Mouse (Mus musculus): ENCODE data around the gene Sirt3. TPM values are rescaled to one million over a fixed set of nuclear protein-coding genes. Genes with fewer than 3 reads are reported as not detected.
A peak's percentile ranks its signal among the peaks of the same experiment; 100 is the strongest.
"Not testable (repeated sequence)": the region's sequence is repeated elsewhere in the genome, so short reads cannot be mapped to it uniquely, and the experiment has no call there.

The Sirt3 gene
- polyA plus RNA-seq, 1 experiment from 2014 or later, result 65.4 TPM

DNA sequence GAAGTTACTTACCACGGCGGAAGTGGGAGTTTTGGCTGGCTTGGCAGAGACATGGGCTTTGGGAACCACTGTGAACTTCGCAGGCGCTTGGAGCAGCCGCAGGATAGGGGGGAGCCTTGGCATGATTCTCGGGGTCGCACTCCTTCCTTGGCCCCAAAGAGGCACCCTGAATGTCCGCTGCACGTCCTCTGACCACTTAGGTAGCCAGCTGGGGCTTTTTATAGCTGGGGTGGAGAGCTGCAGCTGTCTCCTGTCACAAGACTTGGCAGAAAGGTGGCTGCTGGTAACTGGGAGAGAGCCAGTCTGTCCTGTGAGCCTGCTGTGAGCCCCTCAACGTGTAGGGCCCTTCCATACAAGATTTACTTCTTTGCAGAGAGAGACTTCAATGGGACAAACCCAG, 18.1 kb upstream of the Sirt3 start, which contains the start of gene Cox8b:
TSS of gene Cox8b (minus strand) at position 227 of the 400 bp plus-strand sequence.
- peak within 1 kb of the TSS; percentile 87 for H3K27ac ChIP-seq (ENCODE audit: low read length)
- H3K4me3 ChIP-seq (ENCODE audit: low read length), result peak within 1 kb of the TSS; percentile 49
- H3K9ac ChIP-seq (ENCODE audit: low read length), result peak within 1 kb of the TSS; percentile 74
- H3K36me3 ChIP-seq (ENCODE audit: control insufficient read depth, insufficient read depth), result peaks cover 17% of the 10 kb centered on the region
- ATAC-seq (replicated peaks; ENCODE audit: extremely low read depth, insufficient read depth, low FRiP score), result peak; percentile 82
- H3K4me1 ChIP-seq (ENCODE audit: control insufficient read depth, insufficient read depth, low read length), result peaks cover 13% of the 10 kb centered on the region
- H3K4me2 ChIP-seq (ENCODE audit: low read depth, low read length), result peak within 1 kb of the TSS; percentile 68
- H3K9me3 ChIP-seq (replicated peaks; ENCODE audit: control insufficient read depth, low read length), result no peaks in the 10 kb centered on the region
- H3K27me3 ChIP-seq (ENCODE audit: control insufficient read depth, insufficient read depth, low read length), result no peaks in the 10 kb centered on the region
- WGBS, result 27% methylated on average over 10 of the region's 10 CpGs

DNA sequence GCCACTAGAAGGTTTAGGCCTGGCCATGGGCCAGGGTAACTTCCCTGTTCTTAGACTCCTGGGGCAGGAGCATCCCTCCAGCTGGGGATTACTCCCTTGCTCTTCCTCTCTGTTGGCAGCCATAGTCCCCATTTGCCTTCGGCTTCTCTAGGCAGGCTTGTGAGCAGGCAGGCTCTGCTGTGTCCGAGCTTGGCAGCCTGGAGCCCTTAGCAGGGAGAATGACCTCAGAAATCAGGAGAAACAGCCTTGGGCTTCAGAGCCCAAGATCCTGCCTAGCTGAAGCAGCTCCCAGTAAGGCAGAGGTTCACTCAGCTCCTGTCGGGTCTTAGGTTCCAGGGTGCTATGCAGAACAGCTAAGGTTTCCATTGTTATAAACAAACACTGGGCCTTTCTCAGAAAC, 17.0 kb upstream of the Sirt3 start:
- Histone ChIP-seq H3K4me3 (ENCODE audit: low read length) (peak overlapping the region; percentile 49), H3K9ac (ENCODE audit: low read length) (peak overlapping the region; percentile 74), H3K27ac (ENCODE audit: low read length) (peak overlapping the region; percentile 87), H3K4me2 (ENCODE audit: low read depth, low read length) (peak overlapping the region; percentile 68), H3K9me3 (replicated peaks; ENCODE audit: control insufficient read depth, low read length) (no peaks in the 10 kb centered on the region), H3K4me1 (ENCODE audit: control insufficient read depth, insufficient read depth, low read length) (peaks cover 13% of the 10 kb centered on the region), H3K36me3 (ENCODE audit: control insufficient read depth, insufficient read depth) (peaks cover 23% of the 10 kb centered on the region), H3K27me3 (ENCODE audit: control insufficient read depth, insufficient read depth, low read length) (no peaks in the 10 kb centered on the region)
- 74% methylated on average over 3 of the region's 3 CpGs for WGBS
- ATAC-seq (replicated peaks; ENCODE audit: extremely low read depth, insufficient read depth, low FRiP score), result no peak

- no peaks in the 10 kb centered on the region for H3K27me3 ChIP-seq (ENCODE audit: control insufficient read depth, insufficient read depth, low read length)
- no peak overlapping the region for H3K27ac ChIP-seq (ENCODE audit: low read length)
- no peak for ATAC-seq (replicated peaks; ENCODE audit: extremely low read depth, insufficient read depth, low FRiP score)
- H3K4me2 ChIP-seq (ENCODE audit: low read depth, low read length), result no peak overlapping the region
- H3K36me3 ChIP-seq (ENCODE audit: control insufficient read depth, insufficient read depth), result peaks cover 26% of the 10 kb centered on the region
- H3K9ac ChIP-seq (ENCODE audit: low read length), result no peak overlapping the region
- no peak overlapping the region for H3K4me3 ChIP-seq (ENCODE audit: low read length)
- peaks cover 13% of the 10 kb centered on the region for H3K4me1 ChIP-seq (ENCODE audit: control insufficient read depth, insufficient read depth, low read length)
- no peaks in the 10 kb centered on the region for H3K9me3 ChIP-seq (replicated peaks; ENCODE audit: control insufficient read depth, low read length)
- 84% methylated on average over 7 of the region's 7 CpGs for WGBS
Observed at GRCm38 (mm10) chr7:140897863-140898262, 15.8 kb upstream of the Sirt3 start.

- Histone ChIP-seq H3K9me3 (replicated peaks; ENCODE audit: control insufficient read depth, low read length) (no peaks in the 10 kb centered on the region), H3K4me2 (ENCODE audit: low read depth, low read length) (no peak overlapping the region), H3K4me1 (ENCODE audit: control insufficient read depth, insufficient read depth, low read length) (peaks cover 5% of the 10 kb centered on the region; the same call in 1 of the 2 replicates), H3K27ac (ENCODE audit: low read length) (no peak overlapping the region), H3K36me3 (ENCODE audit: control insufficient read depth, insufficient read depth) (peaks cover 41% of the 10 kb centered on the region), H3K4me3 (ENCODE audit: low read length) (no peak overlapping the region), H3K27me3 (ENCODE audit: control insufficient read depth, insufficient read depth, low read length) (no peaks in the 10 kb centered on the region), H3K9ac (ENCODE audit: low read length) (no peak overlapping the region)
- 87% methylated on average over 3 of the region's 3 CpGs for whole genome bisulfite sequencing
- no peak for ATAC-seq (replicated peaks; ENCODE audit: extremely low read depth, insufficient read depth, low FRiP score)
Observed at GRCm38 (mm10) chr7:140894611-140895010, 12.5 kb upstream of the Sirt3 start.

DNA sequence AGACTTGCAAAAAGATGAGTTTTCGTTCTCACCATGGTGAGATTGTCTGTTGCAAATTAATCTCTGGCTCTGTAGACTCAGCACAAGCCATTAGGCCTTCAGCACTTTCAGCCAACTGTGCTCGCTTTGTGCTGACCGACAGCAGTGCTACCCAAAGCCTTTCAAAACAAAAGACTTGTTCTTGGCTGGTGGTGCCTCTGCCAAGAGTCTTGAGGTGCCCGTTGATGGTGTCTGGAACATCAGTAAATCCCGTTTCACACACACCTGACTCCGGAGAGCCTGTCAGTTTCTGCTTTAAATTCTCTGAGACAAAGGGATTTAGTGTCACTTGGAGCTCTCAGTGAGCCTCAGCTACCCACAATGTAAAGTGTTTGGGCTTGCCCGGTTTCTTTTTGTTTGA, 11.9 kb upstream of the Sirt3 start:
- no peak overlapping the region for H3K9ac ChIP-seq (ENCODE audit: low read length)
- H3K36me3 ChIP-seq (ENCODE audit: control insufficient read depth, insufficient read depth), result peaks cover 46% of the 10 kb centered on the region
- no peak overlapping the region for H3K27ac ChIP-seq (ENCODE audit: low read length)
- H3K27me3 ChIP-seq (ENCODE audit: control insufficient read depth, insufficient read depth, low read length), result no peaks in the 10 kb centered on the region
- H3K4me3 ChIP-seq (ENCODE audit: low read length), result no peak overlapping the region
- no peaks in the 10 kb centered on the region for H3K9me3 ChIP-seq (replicated peaks; ENCODE audit: control insufficient read depth, low read length)
- H3K4me1 ChIP-seq (ENCODE audit: control insufficient read depth, insufficient read depth, low read length), result peaks cover under 1% of the 10 kb centered on the region; the same call in 1 of the 2 replicates
- ATAC-seq (replicated peaks; ENCODE audit: extremely low read depth, insufficient read depth, low FRiP score), result no peak
- no peak overlapping the region for H3K4me2 ChIP-seq (ENCODE audit: low read depth, low read length)
- whole genome bisulfite sequencing, result 90% methylated on average over 7 of the region's 7 CpGs

- not testable (repeated sequence) for H3K9me3 ChIP-seq (replicated peaks; ENCODE audit: control insufficient read depth, low read length); H3K4me1 ChIP-seq (ENCODE audit: control insufficient read depth, insufficient read depth, low read length); ATAC-seq (replicated peaks; ENCODE audit: extremely low read depth, insufficient read depth, low FRiP score); H3K27me3 ChIP-seq (ENCODE audit: control insufficient read depth, insufficient read depth, low read length); H3K4me3 ChIP-seq (ENCODE audit: low read length); H3K9ac ChIP-seq (ENCODE audit: low read length); H3K27ac ChIP-seq (ENCODE audit: low read length); H3K4me2 ChIP-seq (ENCODE audit: low read depth, low read length)
- peaks cover 46% of the 10 kb centered on the region for H3K36me3 ChIP-seq (ENCODE audit: control insufficient read depth, insufficient read depth)
- WGBS, result 95% methylated on average over 16 of the region's 16 CpGs
Observed at GRCm38 (mm10) chr7:140890636-140891035, 8.5 kb upstream of the Sirt3 start.

DNA sequence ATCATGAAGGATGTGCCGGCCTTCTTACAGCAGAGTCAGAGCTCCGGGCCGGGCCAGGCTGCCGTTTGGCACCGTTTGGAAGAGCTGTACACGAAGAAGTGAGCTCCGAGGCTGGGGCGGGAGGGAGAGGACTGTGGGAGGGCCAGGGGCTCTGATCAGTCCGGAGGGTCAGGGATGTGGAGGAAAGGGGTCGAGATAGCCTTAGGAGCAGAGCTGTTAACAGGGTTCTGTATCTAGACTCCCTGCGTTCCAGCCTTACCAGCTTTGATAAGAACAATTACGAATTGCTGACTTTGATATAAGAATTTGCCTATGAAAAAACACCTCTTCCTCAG, 327 bp upstream of the Sirt3 start:
- no peak; the same call in 1 of the 2 replicates for ATAC-seq (replicated peaks; ENCODE audit: extremely low read depth, insufficient read depth, low FRiP score)
- Histone ChIP-seq H3K9me3 (replicated peaks; ENCODE audit: control insufficient read depth, low read length) (no peaks in the 10 kb centered on the region), H3K9ac (ENCODE audit: low read length) (peak overlapping the region; percentile 88), H3K27ac (ENCODE audit: low read length) (peak overlapping the region; percentile 92), H3K4me1 (ENCODE audit: control insufficient read depth, insufficient read depth, low read length) (peaks cover 16% of the 10 kb centered on the region), H3K4me2 (ENCODE audit: low read depth, low read length) (peak overlapping the region; percentile 73), H3K27me3 (ENCODE audit: control insufficient read depth, insufficient read depth, low read length) (no peaks in the 10 kb centered on the region), H3K4me3 (ENCODE audit: low read length) (peak overlapping the region; percentile 97), H3K36me3 (ENCODE audit: control insufficient read depth, insufficient read depth) (peaks cover 14% of the 10 kb centered on the region)
- 1% methylated on average over 12 of the region's 12 CpGs for WGBS

DNA sequence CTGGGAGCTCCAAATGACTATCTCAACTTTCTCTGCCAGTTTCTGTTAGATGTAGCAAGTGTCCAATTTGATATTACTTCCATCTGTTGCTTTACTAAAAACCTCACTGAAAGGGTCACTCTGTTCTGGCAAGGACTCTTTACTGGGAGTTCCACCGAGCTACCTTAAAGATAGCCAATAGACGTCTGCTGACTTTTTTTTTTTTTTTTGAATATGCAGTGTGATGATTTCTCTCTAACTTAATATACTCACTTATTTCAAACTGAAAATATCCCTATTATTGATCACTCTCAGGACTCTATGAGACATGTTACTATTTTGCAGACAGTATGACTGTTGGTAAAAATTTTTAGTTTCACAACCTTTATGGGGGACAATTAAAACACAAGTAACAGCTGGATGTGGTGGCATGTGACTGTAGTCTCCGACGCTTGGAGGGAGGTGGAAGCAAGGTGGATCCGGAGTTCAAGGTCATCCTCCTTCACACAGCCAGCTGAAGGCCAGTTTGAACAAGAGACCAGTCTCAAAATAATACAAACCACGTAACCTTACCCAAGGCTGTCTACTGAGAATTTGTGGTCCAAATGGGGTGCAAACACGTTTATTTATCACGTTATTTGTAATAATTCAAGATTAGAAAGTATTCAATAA, 1.1 kb downstream of the Sirt3 start:
- ATAC-seq (replicated peaks; ENCODE audit: extremely low read depth, insufficient read depth, low FRiP score), result no peak

DNA sequence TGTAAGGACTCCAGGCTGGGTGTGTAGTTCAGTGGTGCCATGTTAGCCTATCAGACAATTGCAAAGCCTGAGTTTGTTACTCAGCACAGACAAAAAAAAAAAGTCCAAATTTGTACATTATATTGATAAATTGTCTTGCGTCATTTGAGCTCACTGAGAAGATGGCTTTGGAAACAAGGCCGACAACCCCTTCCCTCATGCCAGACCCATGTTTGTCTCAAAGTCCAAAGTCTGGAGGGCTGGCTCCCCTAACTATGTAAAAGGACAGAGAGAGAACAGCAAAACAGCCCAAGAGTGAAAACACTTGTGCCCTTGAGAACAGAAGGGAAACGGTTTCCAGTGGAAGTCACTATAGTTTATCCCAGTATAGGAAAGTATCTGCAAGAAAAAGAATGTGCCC, 1.7 kb downstream of the Sirt3 start:
- Histone ChIP-seq H3K9me3 (replicated peaks; ENCODE audit: control insufficient read depth, low read length) (no peaks in the 10 kb centered on the region), H3K27me3 (ENCODE audit: control insufficient read depth, insufficient read depth, low read length) (no peaks in the 10 kb centered on the region), H3K27ac (ENCODE audit: low read length) (peak overlapping the region; percentile 20; the same call in 1 of the 2 replicates), H3K36me3 (ENCODE audit: control insufficient read depth, insufficient read depth) (peaks cover 13% of the 10 kb centered on the region), H3K4me2 (ENCODE audit: low read depth, low read length) (peak overlapping the region; percentile 73), H3K4me3 (ENCODE audit: low read length) (peak overlapping the region; percentile 97), H3K4me1 (ENCODE audit: control insufficient read depth, insufficient read depth, low read length) (peaks cover 16% of the 10 kb centered on the region), H3K9ac (ENCODE audit: low read length) (peak overlapping the region; percentile 88)
- no peak for ATAC-seq (replicated peaks; ENCODE audit: extremely low read depth, insufficient read depth, low FRiP score)
- WGBS, result 73% methylated on average over 3 of the region's 3 CpGs

More for the DNA sequence above, 1.1 kb downstream of the Sirt3 start:
- peak overlapping the region; percentile 73 for H3K4me2 ChIP-seq (ENCODE audit: low read depth, low read length)
- WGBS, result 6% methylated on average over 8 of the region's 8 CpGs
- peak overlapping the region; percentile 97 for H3K4me3 ChIP-seq (ENCODE audit: low read length)
- peak overlapping the region; percentile 92 for H3K27ac ChIP-seq (ENCODE audit: low read length)
- no peaks in the 10 kb centered on the region for H3K9me3 ChIP-seq (replicated peaks; ENCODE audit: control insufficient read depth, low read length)
- peaks cover 16% of the 10 kb centered on the region for H3K4me1 ChIP-seq (ENCODE audit: control insufficient read depth, insufficient read depth, low read length)
- peaks cover 9% of the 10 kb centered on the region for H3K36me3 ChIP-seq (ENCODE audit: control insufficient read depth, insufficient read depth)
- peak overlapping the region; percentile 88 for H3K9ac ChIP-seq (ENCODE audit: low read length)
- H3K27me3 ChIP-seq (ENCODE audit: control insufficient read depth, insufficient read depth, low read length), result no peaks in the 10 kb centered on the region

Measured in heart, embryonic 16.5 days (tissue).